Mouse (Mus musculus) hindbrain, postnatal 0 days (tissue): ENCODE data around the gene Gm21312. TPM values are rescaled to one million over a fixed set of nuclear protein-coding genes. Genes with fewer than 3 reads are reported as not detected.

Experiments
- ATAC-seq: fragments of 200-750 bp; cut with Nextera tagmentation; 2 replicates; pipeline ENCODE4 v1.8.0; 2017; ENCODE audit warnings: mild to moderate bottlenecking, moderate TSS enrichment, moderate library complexity
- DNase-seq: peaks from one replicate; pipeline ENCODE4 v3.0.0-alpha.2; 2015; ENCODE audit warnings: low spot score
- H3K27ac ChIP-seq: fragments of 300-500 bp; sonication (generic); 2 replicates; pipeline ENCODE4 v1.5.1; 2014; ENCODE audit warnings: mild to moderate bottlenecking
- H3K27me3 ChIP-seq: fragments of 300-500 bp; sonication (generic); 2 replicates; pipeline ENCODE4 v1.6.1; 2014; ENCODE audit warnings: low read length, mixed read lengths; ENCODE audit not compliant: insufficient read depth
- H3K36me3 ChIP-seq: fragments of 300-500 bp; sonication (generic); 2 replicates; pipeline ENCODE4 v1.6.1; 2014; ENCODE audit warnings: low read length, mixed read lengths; ENCODE audit not compliant: insufficient read depth
- H3K4me1 ChIP-seq: fragments of 300-500 bp; sonication (generic); 2 replicates; pipeline ENCODE4 v1.6.1; 2014; ENCODE audit warnings: antibody characterized with exemption, low read length, mixed read lengths; ENCODE audit not compliant: insufficient read depth
- H3K4me2 ChIP-seq: fragments of 300-500 bp; sonication (generic); 2 replicates; pipeline ENCODE4 v1.6.1; 2014; ENCODE audit warnings: low read depth, mild to moderate bottlenecking, low read length, moderate library complexity, mixed read lengths
- H3K4me3 ChIP-seq: fragments of 300-500 bp; sonication (generic); 2 replicates; pipeline ENCODE4 v1.5.1; 2014; ENCODE audit warnings: low read length
- H3K9ac ChIP-seq: fragments of 300-500 bp; sonication (generic); replicated peaks from 2 replicates; pipeline ENCODE4 v1.6.1; 2014; ENCODE audit warnings: mild to moderate bottlenecking, low read length, moderate library complexity, mixed read lengths
- H3K9me3 ChIP-seq: fragments of 300-500 bp; sonication (generic); 2 replicates; pipeline ENCODE4 v1.6.1; 2016; ENCODE audit warnings: low read length, mixed read lengths
- CTCF ChIP-seq: IDR thresholded peaks from 2 replicates; pipeline ENCODE4 v1.5.1; 2016; ENCODE audit warnings: antibody characterized with exemption, control low read depth, low read depth
- WGBS: fragments of 180-500 bp; shearing (Covaris S2); extraction: QIAGEN DNeasy Blood & Tissue Kit; methylation state at CpG from one replicate; pipeline ENCODE4 v1.1.7; 2014; 5-methylcytosine and 5-hydroxymethylcytosine counted together
- polyA plus RNA-seq: library from polyadenylated mRNA; unstranded; fragments of >200 nt; fragmentation: Nextera tagmentation; extraction: Ambion mirVana; gene quantifications from 2 replicates; pipeline ENCODE4 v1.2.1, GENCODE M21; 2015
- total RNA-seq: library from RNA; depleted of rRNA; stranded (reverse); fragments of >200 nt; gene quantifications from 2 replicates; pipeline ENCODE4 v1.2.3, GENCODE M21; 2014; rRNA removed

The Gm21312 gene
- total and polyA plus RNA-seq, 2 experiments from 2014 or later = not detected

GRCm38 (mm10) chr10:104209655-104210054, 32.8 kb downstream of the Gm21312 start:
- WGBS = 88% methylated on average over 1 of the region's 1 CpGs
- DNase-seq (no peak), ATAC-seq (no peak)
- Histone ChIP-seq H3K4me2 (no peak overlapping the region), H3K4me3 (no peak overlapping the region), H3K27me3 (no peaks in the 10 kb centered on the region), H3K4me1 (no peaks in the 10 kb centered on the region), H3K36me3 (no peaks in the 10 kb centered on the region), H3K27ac (no peak overlapping the region), H3K9ac (no peak overlapping the region), H3K9me3 (no peaks in the 10 kb centered on the region)
- TF ChIP-seq CTCF = no peak

- Histone ChIP-seq H3K4me1 (no peaks in the 10 kb centered on the region), H3K27ac (no peak overlapping the region), H3K4me2 (no peak overlapping the region), H3K27me3 (no peaks in the 10 kb centered on the region), H3K9ac (no peak overlapping the region), H3K4me3 (no peak overlapping the region), H3K36me3 (no peaks in the 10 kb centered on the region), H3K9me3 (no peaks in the 10 kb centered on the region)
- WGBS = 83% methylated on average over 3 of the region's 3 CpGs
- no peak for DNase-seq
- ATAC-seq = no peak
- no peak for TF ChIP-seq CTCF
These were observed 33.6 kb downstream of the Gm21312 start for GRCm38 (mm10) chr10:104210268-104210990.

GRCm38 (mm10) chr10:104214527-104214926, 37.7 kb downstream of the Gm21312 start:
- ATAC-seq = no peak
- H3K4me1 ChIP-seq = no peaks in the 10 kb centered on the region
- H3K27ac ChIP-seq = no peak overlapping the region
- H3K9ac ChIP-seq = no peak overlapping the region
- no peaks in the 10 kb centered on the region for H3K36me3 ChIP-seq
- H3K27me3 ChIP-seq = no peaks in the 10 kb centered on the region
- TF ChIP-seq CTCF = no peak
- H3K9me3 ChIP-seq = no peaks in the 10 kb centered on the region
- no peak overlapping the region for H3K4me3 ChIP-seq
- 91% methylated on average over 5 of the region's 5 CpGs for WGBS
- H3K4me2 ChIP-seq = no peak overlapping the region
- no peak for DNase-seq

DNA sequence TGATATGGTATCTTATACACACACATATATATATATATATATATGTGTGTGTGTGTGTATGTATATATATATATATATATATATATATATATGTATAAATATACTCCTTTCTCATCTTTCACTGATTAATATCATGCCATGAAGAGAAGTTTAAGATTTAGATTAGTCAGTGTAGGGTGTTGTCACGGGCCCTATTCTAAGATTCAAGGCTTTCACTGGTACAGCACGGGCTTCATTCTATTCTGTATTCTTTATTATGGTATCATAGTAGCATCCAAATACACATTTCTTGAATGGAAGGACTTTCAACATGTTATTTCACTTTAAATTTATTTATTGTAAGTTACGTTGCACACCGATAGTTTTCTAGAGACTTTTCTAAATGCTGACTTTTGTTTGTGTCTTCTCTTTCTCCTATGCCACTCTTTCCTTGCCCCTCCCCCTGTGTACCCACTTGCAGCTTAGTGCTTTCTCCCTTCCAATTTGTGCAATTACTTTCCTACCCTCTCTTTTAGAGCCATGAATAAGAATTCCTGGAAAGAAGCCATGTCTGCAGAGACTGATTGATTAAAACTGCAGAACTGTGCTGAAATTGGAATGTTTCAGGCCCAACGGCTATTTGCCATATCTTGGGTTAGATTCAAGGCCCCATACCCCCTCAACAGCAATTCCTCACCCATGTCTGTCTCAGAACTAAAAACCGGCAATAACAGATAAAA, 43.6 kb downstream of the Gm21312 start:
- no peak overlapping the region for H3K9ac ChIP-seq
- ATAC-seq (no peak), DNase-seq (no peak)
- H3K4me2 ChIP-seq = no peak overlapping the region
- no peaks in the 10 kb centered on the region for H3K4me1 ChIP-seq
- no peaks in the 10 kb centered on the region for H3K27me3 ChIP-seq
- TF ChIP-seq CTCF = no peak
- WGBS = 71% methylated on average over 6 of the region's 6 CpGs
- no peak overlapping the region for H3K27ac ChIP-seq
- H3K36me3 ChIP-seq = no peaks in the 10 kb centered on the region
- no peak overlapping the region for H3K4me3 ChIP-seq
- 0 out of 2 replicates have a peak, but pooled peaks cover 2% of the 10 kb centered on the region for H3K9me3 ChIP-seq

Other genes starting within 250 kb of the Gm21312 start
- not detected in 2 replicates for gene Gm21293, start 34.0 kb upstream of the Gm21312 start, total RNA-seq
- not detected in 2 replicates for gene Gm21293, start 34.0 kb upstream of the Gm21312 start, polyA plus RNA-seq
- gene Gm6763, start 25.5 kb upstream of the Gm21312 start, total RNA-seq = not detected in 2 replicates
- gene Gm6763, start 25.5 kb upstream of the Gm21312 start, polyA plus RNA-seq = not detected in 2 replicates
- gene Gm8764, start 17.0 kb upstream of the Gm21312 start, total RNA-seq = not detected in 2 replicates
- gene Gm8764, start 17.0 kb upstream of the Gm21312 start, polyA plus RNA-seq = not detected in 2 replicates
- gene Gm21304, start 8.5 kb upstream of the Gm21312 start, total RNA-seq = not detected in 2 replicates
- gene Gm21304, start 8.5 kb upstream of the Gm21312 start, polyA plus RNA-seq = not detected in 2 replicates
- gene Gm20765, start 8.5 kb downstream of the Gm21312 start, total RNA-seq = not detected in 2 replicates
- not detected in 2 replicates for gene Gm20765, start 8.5 kb downstream of the Gm21312 start, polyA plus RNA-seq
- gene Gm4340, start 17.0 kb downstream of the Gm21312 start, total RNA-seq = not detected in 2 replicates
- not detected in 2 replicates for gene Gm4340, start 17.0 kb downstream of the Gm21312 start, polyA plus RNA-seq